11 mouse cellular contexts compared by ENCODE assay signal in the genomic region with DNA sequence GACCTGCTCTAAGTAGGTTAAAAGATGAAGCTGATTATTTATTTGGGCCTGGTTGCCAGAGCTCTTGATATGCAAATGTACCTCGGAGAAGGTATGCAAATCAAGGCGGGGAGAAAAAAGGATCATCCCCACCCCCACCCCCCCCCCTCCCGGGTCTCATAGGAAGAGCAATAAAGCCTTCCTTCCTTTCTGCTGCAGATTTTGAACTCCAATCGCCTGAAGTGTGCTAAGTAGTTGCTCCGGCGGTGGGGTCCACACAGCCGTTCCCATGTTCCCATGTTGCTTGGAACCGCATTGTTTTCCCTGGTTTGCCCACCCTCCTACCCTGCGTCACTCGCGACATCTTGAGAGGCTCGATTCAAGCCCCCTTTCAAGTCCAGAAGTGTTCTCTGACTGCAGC. TPM values are rescaled to one million over a fixed set of nuclear protein-coding genes. Genes with fewer than 3 reads are reported as not detected.
DNase-seq lines count a peak whose midpoint lies in the region; ATAC-seq and TF ChIP-seq lines count a peak whose summit lies in the region.
"Not testable (repeated sequence)": the region's sequence is repeated elsewhere in the genome, so short reads cannot be mapped to it uniquely, and the experiment has no call there.
"Had no signal": no experiment of that assay in that cellular context is flagged by ENCODE, and none has a peak within 500 bp of the region (broad histone marks: within the 10 kb centered on the region; RNA-seq: fewer than 3 reads in every experiment).

No protein-coding gene starts in this region.

- ATAC-seq in forebrain, postnatal 0 days; heart, embryonic 16.5 days (replicated peaks; ENCODE audit: extremely low read depth, insufficient read depth, low FRiP score); hindbrain, embryonic 15.5 days (ENCODE audit: low FRiP score, low read depth); neural tube, embryonic 11.5 days (ENCODE audit: insufficient read depth, low FRiP score, low TSS enrichment): not testable (repeated sequence)
- peak; percentile 89 for ATAC-seq in midbrain, embryonic 11.5 days (ENCODE audit: low FRiP score)

- not testable (repeated sequence) for TF ChIP-seq CTCF in forebrain, postnatal 0 days (IDR thresholded peaks at IDR 0.05; ENCODE audit: low read depth)

- not testable (repeated sequence) for H3K9me3 ChIP-seq in forebrain, embryonic 10.5 days; forebrain, postnatal 0 days (ENCODE audit: low read length); heart, embryonic 16.5 days (replicated peaks; ENCODE audit: control insufficient read depth, low read length); hindbrain, embryonic 15.5 days; midbrain, embryonic 11.5 days (ENCODE audit: control insufficient read depth, low read length); neural tube, embryonic 11.5 days (ENCODE audit: control insufficient read depth, low read length)

- DNase-seq in ZHBTc4 (ENCODE audit: low read depth, low spot score): peak; percentile 52
- not testable (repeated sequence) for DNase-seq in forebrain, embryonic 10.5 days (ENCODE audit: extremely low spot score, low spot score)
- peak; percentile 10 for DNase-seq in forebrain, postnatal 0 days
- peak; percentile 86 for DNase-seq in midbrain, embryonic 11.5 days (ENCODE audit: low spot score, missing footprints)
- DNase-seq in neural tube, embryonic 11.5 days (ENCODE audit: low spot score): peak; percentile 39

- peak overlapping the region; percentile 66; the same call in 1 of the 2 replicates for H3K27ac ChIP-seq in forebrain, embryonic 10.5 days
- not testable (repeated sequence) for H3K27ac ChIP-seq in forebrain, postnatal 0 days (ENCODE audit: low read depth, low read length); heart, embryonic 16.5 days (ENCODE audit: low read length); neural tube, embryonic 11.5 days (ENCODE audit: low read depth, low read length)
- H3K27ac ChIP-seq in hindbrain, embryonic 15.5 days (replicated peaks): 0 out of 2 replicates have a peak overlapping the region, but pooled peaks have one; percentile 25
- H3K27ac ChIP-seq in midbrain, embryonic 11.5 days (ENCODE audit: low read depth, low read length): peak overlapping the region; percentile 35; the same call in 1 of the 2 replicates

- H3K9ac ChIP-seq in forebrain, postnatal 0 days: 0 out of 2 replicates have a peak overlapping the region, but pooled peaks have one; percentile 14
- not testable (repeated sequence) for H3K9ac ChIP-seq in heart, embryonic 16.5 days (ENCODE audit: low read length); hindbrain, embryonic 15.5 days; midbrain, embryonic 11.5 days (ENCODE audit: low read length)
- H3K9ac ChIP-seq in neural tube, embryonic 11.5 days (ENCODE audit: low read length): peak overlapping the region; percentile 18; the same call in 1 of the 2 replicates

- H3K4me3 ChIP-seq in forebrain, embryonic 10.5 days: peak overlapping the region; percentile 37
- H3K4me3 ChIP-seq in forebrain, postnatal 0 days (ENCODE audit: low read depth, low read length): not testable (repeated sequence)
- peak overlapping the region; percentile 8; the same call in 1 of the 2 replicates for H3K4me3 ChIP-seq in heart, embryonic 16.5 days (ENCODE audit: low read length)
- H3K4me3 ChIP-seq in hindbrain, embryonic 15.5 days: peak overlapping the region; percentile 32
- peak overlapping the region; percentile 9; the same call in 1 of the 2 replicates for H3K4me3 ChIP-seq in midbrain, embryonic 11.5 days (ENCODE audit: low read depth, low read length)
- peak overlapping the region; percentile 8; the same call in 1 of the 2 replicates for H3K4me3 ChIP-seq in neural tube, embryonic 11.5 days (ENCODE audit: low read depth, low read length)

- not testable (repeated sequence) for H3K36me3 ChIP-seq in forebrain, embryonic 10.5 days (replicated peaks); forebrain, postnatal 0 days (ENCODE audit: insufficient read depth); heart, embryonic 16.5 days (ENCODE audit: control insufficient read depth, insufficient read depth); hindbrain, embryonic 15.5 days; midbrain, embryonic 11.5 days (ENCODE audit: control insufficient read depth, insufficient read depth, low read length); neural tube, embryonic 11.5 days (ENCODE audit: control insufficient read depth, insufficient read depth, low read length)

- 4% methylated on average over 12 of the region's 12 CpGs for WGBS in forebrain, embryonic 10.5 days
- 2% methylated on average over 12 of the region's 12 CpGs for WGBS in forebrain, postnatal 0 days
- WGBS in heart, embryonic 16.5 days: 10% methylated on average over 11 of the region's 12 CpGs
- under 1% methylated on average over 12 of the region's 12 CpGs for WGBS in hindbrain, embryonic 15.5 days
- 3% methylated on average over 12 of the region's 12 CpGs for WGBS in midbrain, embryonic 11.5 days
- WGBS in neural tube, embryonic 11.5 days: 8% methylated on average over 11 of the region's 12 CpGs

- H3K4me2 ChIP-seq in forebrain, postnatal 0 days (ENCODE audit: low read depth): peak overlapping the region; percentile 44
- H3K4me2 ChIP-seq in heart, embryonic 16.5 days (ENCODE audit: low read depth, low read length): peak overlapping the region; percentile 48
- H3K4me2 ChIP-seq in hindbrain, embryonic 15.5 days: peak overlapping the region; percentile 56
- peak overlapping the region; percentile 13; the same call in 1 of the 2 replicates for H3K4me2 ChIP-seq in midbrain, embryonic 11.5 days
- not testable (repeated sequence) for H3K4me2 ChIP-seq in neural tube, embryonic 11.5 days (ENCODE audit: low read depth)

- not testable (repeated sequence) for H3K4me1 ChIP-seq in forebrain, embryonic 10.5 days; forebrain, postnatal 0 days (ENCODE audit: insufficient read depth); heart, embryonic 16.5 days (ENCODE audit: control insufficient read depth, insufficient read depth, low read length); hindbrain, embryonic 15.5 days (replicated peaks); midbrain, embryonic 11.5 days (ENCODE audit: control insufficient read depth, insufficient read depth, low read length); neural tube, embryonic 11.5 days (ENCODE audit: control insufficient read depth, insufficient read depth, low read length)

- not testable (repeated sequence) for H3K27me3 ChIP-seq in forebrain, embryonic 10.5 days (ENCODE audit: poor library complexity, severe bottlenecking); forebrain, postnatal 0 days (ENCODE audit: insufficient read depth, low read length); heart, embryonic 16.5 days (ENCODE audit: control insufficient read depth, insufficient read depth, low read length); hindbrain, embryonic 15.5 days; midbrain, embryonic 11.5 days (ENCODE audit: control insufficient read depth, insufficient read depth, low read length); neural tube, embryonic 11.5 days (ENCODE audit: control insufficient read depth, insufficient read depth, low read length)

RNA-seq across cellular contexts. Expression of a gene that starts 26.8 kb away (rescaled TPM):
- 0.68 and 1.5 TPM in 2 replicates for polyA plus RNA-seq in forebrain, embryonic 10.5 days (2016; fragmentation: Nextera tagmentation; extraction: Ambion mirVana)
- total RNA-seq in forebrain, postnatal 0 days (2014; rRNA removed): 11.5 and 23.2 TPM in 2 replicates
- polyA plus RNA-seq in forebrain, postnatal 0 days (2015; fragmentation: Nextera tagmentation; extraction: Ambion mirVana): 10.6 and 15.7 TPM in 2 replicates
- polyA plus RNA-seq in heart, embryonic 16.5 days (2015; fragmentation: Nextera tagmentation; extraction: Ambion mirVana): not detected in 2 replicates
- polyA plus RNA-seq in hindbrain, embryonic 15.5 days (2015; fragmentation: Nextera tagmentation; extraction: Ambion mirVana): 13.1 and 19.0 TPM in 2 replicates
- 4.7 and 4.8 TPM in 2 replicates for polyA plus RNA-seq in midbrain, embryonic 11.5 days (2014; fragmentation: Nextera tagmentation; extraction: Ambion mirVana)
- polyA plus RNA-seq in neural tube, embryonic 11.5 days (2014; fragmentation: Nextera tagmentation; extraction: Ambion mirVana): 1.2 and 2.4 TPM in 2 replicates
- total RNA-seq: granulocyte monocyte progenitor cell, adult 5-6 weeks had no signal
- polyA plus RNA-seq: inflammation-experienced regulatory T-cells, adult 6 months; liver, embryonic 15.5 days; Patski had no signal
